Mouse (Mus musculus): ENCODE measurements around the gene Ing3.

The Ing3 gene

DNA sequence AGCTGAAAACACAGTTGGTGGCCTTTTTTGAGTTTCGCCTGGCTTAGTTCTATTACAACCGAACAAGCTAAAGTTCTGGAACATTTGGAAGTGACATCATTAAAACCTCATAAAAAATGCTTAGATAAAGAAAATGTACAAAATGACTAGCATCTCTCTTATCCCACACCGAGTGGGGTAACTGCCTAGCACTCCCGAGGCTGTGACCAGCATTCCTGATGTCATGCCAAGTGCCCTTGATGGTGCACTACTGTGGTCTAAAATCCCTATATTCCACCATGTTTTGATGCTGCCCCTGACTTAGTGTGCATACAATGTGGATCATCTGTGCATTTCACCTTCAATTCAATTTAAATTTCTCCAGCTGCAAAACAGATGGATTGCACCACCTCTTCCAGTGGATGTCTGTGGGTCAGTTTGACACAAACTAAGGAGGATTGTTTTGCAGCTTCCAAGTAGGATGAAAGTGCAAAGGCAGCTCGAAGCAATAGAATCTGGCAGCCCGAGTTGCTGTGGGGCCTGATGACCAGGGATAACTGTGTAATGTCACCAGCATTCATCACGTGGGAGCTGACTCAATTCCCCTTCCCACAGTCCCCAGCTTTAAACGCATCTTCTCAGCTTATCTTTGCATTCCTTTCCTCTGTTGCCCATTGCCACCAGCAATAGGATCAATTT lies 69.5 kb downstream of the Ing3 start:
- in situ Hi-C loops (cut with MboI, MseI) = no loop called here

DNA sequence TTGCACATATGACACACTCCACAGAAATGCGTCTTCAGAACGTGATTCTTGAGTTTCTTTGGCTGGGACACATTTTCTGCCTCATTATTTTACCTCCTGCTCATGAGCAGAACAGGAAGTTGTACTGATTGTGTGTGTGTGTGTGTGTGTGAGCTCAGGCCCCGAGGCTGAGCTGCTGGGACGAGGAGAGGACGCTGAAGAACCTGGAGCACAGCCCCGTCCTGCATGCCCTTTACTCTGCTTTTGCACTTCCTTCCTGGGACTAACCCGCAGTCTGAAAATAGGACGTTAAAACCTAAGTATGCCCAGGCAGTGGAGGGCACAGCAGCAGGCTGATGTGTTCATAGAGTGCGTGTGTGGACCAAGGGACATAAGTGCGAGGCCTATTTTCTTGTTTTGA lies 70.3 kb downstream of the Ing3 start:
- in situ Hi-C loops (cut with MboI, MseI) = no loop called here

DNA sequence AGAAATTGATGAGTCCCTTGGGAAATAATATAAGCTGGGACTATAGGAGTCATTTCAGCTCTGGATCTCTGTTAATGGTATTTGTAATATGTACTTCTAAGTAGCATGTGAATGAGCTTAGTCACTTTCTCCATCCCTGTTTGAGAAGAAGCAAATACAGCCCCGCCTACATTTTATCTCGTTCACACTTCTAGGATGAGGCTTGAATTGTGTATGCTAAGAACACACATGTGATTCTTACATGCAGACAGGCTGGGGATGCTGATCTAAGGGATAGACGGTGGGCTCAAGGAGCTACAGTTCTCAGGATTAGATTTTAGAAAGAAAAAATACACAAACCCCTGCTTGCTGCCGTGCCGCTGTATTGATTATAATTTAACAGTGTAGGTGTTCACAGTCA lies 71.3 kb downstream of the Ing3 start:
- in situ Hi-C loops (cut with MboI, MseI) = no loop called here

DNA sequence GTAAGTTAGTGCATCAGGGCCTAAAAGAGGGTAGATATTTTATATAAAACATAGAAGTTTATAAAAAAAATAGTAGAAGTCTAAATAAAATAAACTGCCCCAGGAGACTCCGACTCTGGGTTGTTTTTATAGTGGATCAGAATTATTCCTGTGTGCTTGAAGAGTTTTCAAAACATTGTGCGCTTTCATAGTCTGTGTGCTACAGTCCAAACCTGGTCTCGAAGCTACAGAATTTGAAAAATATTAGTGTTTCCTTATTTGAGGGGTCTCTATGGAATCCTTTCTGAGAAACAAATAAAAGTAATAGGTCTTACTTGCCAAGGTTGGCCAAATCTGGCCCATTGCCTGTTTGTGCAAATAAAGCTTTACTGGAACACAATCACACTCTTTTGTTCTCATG lies 71.9 kb downstream of the Ing3 start:
- in situ Hi-C loops (cut with MboI, MseI) = no loop called here

DNA sequence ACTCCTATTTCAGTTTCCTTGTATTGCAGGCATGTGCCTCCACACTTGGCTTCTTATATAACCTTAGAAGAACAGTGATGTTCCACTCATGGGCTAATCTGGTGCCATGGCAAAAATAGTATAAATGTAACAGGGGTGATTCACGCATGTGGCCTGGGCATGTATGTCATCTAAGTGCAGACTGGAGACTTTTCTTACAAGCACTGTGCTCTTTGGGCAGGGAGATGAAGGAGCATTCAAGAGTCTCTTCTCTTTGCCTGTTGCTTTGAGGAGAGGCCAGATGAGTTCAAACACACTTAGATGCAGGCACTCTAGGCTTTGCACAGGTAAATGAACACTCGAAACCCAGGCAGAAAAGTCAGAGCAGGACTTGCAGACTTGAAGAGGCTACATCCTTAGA lies 74.8 kb downstream of the Ing3 start:
- in situ Hi-C loops (cut with MboI, MseI) = no loop called here

All from T-helper 17 cell (primary cell).